Mouse (Mus musculus): Measurements from ENCODE around the gene Atcay.

DNA sequence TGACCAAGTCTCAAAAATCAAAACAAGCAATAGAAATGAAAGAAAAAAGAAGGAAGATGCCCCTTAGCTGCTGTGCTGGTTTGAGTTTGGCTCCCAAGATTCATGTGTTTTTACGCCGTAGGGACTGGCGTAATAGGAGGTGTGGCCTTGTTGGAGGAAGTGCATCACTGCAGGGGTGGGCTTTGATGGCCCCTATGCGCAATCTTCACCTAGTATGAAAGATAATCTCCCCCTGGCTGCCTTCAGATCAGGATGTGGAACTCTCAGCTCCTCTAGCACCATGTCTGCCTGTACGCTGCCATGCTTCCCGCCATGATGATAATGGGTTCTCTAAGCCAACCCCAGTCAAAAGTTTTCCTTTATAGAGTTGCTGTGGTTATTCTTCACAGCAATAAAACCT, 14.4 kb downstream of the Atcay start:
- TF ChIP-seq ZC3H11A (IDR thresholded peaks at IDR 0.05; ENCODE audit: borderline replicate concordance, low read depth, low read length) (no peak), ZNF384 (IDR thresholded peaks at IDR 0.05; ENCODE audit: low read depth, low read length) (no peak), HCFC1 (IDR thresholded peaks at IDR 0.05; ENCODE audit: borderline replicate concordance, insufficient read depth, low read length) (no peak), CHD2 (IDR thresholded peaks at IDR 0.05; ENCODE audit: low read depth, low read length) (no peak), MAFK (IDR thresholded peaks at IDR 0.05; ENCODE audit: insufficient read depth, low read depth, low read length) (no peak)

Data from ES-E14 (cell line).